Mouse (Mus musculus): ENCODE data around the gene Gper1. TPM values are rescaled to one million over a fixed set of nuclear protein-coding genes. Genes with fewer than 3 reads are reported as not detected.

Gene Gper1
- polyA plus RNA-seq, 1 experiment: not detected

DNA sequence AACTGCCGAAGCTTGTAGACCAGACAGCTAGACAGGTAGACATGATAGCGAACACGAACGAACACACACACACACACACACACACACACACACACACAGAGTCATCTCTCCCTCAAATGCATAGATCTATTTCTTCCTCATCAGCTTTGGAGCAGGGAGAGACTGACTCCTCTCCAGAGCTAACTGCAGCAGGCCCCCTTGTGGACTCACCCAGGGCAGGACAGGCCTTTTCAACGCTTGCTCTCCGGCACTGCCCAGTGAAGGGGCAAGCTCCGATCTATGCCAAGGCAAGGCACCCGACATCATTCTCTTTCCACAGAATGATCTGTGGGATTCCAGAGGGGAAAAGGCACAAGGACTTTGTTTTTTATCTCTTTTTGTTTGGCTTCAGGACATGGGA is 22.3 kb downstream of the Gper1 start:
- no peak for TF ChIP-seq GATA1 (IDR thresholded peaks at IDR 0.05; ENCODE audit: low read length)

DNA sequence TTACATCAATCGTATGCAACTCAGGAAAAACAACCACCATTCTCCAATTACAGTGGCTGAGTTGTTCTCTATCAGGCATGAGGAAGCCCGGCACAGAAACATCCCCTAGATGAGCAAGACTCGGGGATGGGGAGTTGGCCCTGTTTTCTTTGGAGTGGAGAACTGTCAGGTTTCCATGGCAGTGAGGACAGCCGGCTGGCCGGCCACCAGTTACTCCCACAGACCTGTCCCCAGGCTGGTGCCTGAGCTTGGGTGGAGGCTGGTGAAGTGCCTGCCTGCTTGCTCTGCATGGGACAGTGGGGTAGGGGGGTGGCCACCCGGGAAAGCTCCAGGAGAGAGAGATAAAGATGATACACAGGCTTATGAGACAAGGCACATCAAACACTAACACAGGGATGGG is 25.1 kb downstream of the Gper1 start:
- TF ChIP-seq GATA1 (IDR thresholded peaks at IDR 0.05; ENCODE audit: low read length): no peak

DNA sequence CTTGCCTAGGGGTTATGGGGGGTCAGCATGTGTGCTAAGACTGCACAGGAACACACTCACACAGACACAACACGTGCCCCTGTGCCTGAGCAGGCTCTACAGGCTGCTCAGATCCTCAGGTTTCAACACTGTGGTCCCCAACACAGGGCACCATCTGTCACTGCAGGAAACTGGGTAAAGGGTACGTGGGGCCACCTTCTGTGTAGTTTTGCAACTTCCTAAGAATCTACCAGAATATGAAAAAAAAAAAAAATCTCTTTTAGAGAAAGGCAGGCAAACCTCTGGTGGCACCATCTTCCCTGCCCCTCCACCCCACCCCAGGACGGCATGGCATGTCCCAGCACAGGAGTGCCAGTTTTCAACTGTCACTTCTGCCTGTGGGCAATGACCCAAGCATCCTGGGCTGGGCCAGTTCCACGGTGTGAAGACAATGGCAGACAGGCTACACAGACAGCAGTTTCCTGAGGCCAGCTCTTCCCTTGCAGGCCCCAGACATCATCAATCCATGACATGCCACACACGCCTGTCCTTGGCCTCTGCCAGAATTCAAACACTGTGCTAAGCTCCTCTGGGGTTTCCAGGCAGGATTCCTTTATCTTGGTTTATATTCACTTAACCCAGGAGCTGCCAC is 26.3 kb downstream of the Gper1 start:
- TF ChIP-seq GATA1 (IDR thresholded peaks at IDR 0.05; ENCODE audit: low read length): no peak

DNA sequence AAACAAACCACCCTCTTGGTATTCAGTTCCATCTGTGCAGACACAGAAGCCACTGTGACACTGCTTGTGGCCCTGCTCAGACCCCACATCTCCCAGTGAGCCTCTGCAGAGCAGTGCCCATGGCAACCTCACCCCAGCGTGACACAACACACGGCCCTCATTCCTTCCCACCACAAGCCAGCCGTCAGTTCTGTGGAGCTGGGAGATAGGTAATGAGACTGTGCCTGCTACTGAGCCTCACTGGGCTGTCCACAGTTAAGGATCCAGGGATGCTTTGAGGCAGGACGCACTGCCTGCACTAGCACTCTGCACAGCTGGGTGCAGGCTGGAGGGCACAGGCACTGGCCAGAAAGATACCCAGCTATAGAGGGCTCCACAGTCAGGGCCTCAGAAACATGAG is 27.0 kb downstream of the Gper1 start:
- no peak for TF ChIP-seq GATA1 (IDR thresholded peaks at IDR 0.05; ENCODE audit: low read length)

DNA sequence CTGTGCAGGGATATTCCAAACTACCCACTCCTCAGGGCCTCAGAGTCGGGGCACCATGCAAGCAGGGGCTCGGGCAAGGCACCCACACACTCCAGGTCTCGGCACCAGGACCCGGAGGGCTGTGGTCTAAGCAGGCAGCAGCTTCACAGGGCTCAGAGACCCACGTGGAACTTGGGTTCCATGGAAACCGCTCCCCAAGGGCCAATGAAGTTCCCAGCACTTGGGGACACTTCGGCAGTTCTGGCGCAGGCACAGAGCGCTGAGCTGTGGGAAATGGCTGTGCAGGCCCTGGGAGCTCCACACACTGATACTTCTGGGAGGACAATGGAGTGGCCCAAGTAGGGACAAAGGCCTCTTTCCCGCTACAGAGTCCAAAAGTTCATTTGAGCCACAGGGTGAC is 30.1 kb downstream of the Gper1 start:
- TF ChIP-seq GATA1 (IDR thresholded peaks at IDR 0.05; ENCODE audit: low read length): no peak

DNA sequence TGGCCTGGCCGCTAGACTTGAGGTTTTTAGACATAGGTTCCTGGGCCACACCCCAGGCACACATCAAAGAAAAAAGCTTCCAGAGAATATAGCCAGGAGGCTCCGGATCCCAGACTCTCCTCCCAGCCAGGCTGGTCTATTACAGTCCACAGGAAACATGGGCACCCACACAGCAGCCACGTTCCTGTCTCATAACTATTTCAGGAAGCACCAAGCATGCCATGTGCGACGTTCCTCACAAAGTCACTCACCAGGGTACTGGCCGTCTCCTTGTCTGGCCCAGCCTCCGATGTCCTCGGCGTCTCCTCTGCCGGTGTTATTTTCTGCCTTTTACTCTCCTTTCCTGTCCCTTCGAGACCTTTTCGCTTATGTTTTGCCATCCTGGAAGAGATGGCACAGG is 32.2 kb downstream of the Gper1 start:
- no peak for TF ChIP-seq GATA1 (IDR thresholded peaks at IDR 0.05; ENCODE audit: low read length)

DNA sequence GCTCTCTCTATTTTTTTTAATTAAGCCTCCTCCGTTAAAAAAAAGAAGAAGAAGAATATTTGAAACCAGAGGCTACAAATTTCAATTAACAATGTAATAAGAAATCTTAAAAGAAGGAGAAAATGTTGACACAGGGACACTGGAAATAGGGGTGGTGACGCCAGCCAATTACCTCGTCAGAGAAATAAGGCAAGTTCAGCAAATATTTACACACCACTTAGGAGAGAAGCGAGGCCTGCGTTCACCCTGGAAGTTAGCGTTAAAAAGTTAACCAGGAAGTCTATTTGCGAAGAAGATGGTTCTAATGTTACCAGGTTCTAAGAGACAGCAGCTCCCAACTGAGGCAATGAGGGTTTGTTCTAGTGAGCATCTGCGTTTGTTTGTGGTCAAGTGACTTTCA is 34.3 kb downstream of the Gper1 start:
- TF ChIP-seq GATA1 (IDR thresholded peaks at IDR 0.05; ENCODE audit: low read length): no peak

DNA sequence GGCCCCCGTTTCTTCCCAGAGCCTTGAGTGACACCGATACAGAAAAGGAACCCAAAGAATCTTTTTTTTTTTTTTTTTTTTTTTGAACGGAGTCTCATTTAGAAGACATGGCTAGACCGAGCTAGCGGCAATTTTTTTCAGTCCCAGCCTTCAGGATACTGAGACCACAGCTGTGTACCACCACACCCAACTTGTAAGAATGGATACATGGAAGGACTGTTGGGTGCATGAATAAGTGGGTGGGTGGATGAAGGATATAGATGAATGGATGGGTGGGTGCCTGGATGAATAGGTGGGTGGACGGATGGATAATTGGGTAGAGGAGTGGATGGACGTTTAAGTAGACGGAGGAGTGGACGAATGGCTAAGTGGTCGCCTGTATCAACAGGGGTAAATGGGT is 37.0 kb downstream of the Gper1 start:
- TF ChIP-seq GATA1 (IDR thresholded peaks at IDR 0.05; ENCODE audit: low read length): no peak

DNA sequence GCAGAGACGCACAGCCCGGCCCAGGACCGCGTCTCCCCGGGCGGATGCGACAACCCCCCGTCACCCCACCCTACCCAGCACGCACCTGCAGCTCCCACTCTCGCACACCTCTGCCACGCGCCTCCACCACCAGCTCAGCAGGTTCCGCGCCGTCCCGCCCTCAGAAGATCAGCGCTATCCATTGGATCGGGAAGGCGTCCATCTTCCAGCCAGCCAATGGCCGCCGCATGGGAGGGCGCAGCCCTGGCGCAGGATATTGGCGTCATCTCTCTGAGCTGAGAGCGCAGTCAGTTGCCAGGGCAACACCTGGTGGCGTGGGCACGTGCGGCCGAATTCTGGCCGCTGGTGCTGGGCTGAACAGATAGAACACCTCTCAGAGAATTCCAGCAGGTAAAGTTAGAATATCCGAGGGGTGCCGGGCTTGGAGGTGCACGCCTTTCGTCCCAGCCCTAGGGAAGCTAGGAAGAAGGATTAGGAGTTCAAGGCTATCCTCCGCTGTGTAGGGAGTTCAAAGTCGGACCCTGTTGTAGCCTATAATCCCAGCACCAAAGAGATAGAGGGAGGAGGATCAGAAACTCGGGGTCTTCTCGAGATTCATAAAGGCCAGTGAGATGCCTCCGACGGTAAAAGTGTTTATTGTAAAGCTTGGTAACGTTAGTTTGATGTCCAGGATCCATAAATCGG is 37.6 kb downstream of the Gper1 start, which contains the start of gene 3110082I17Rik:
Gene 3110082I17Rik (minus strand): TSS at position 144 of the 684 bp plus-strand sequence.
- no peak for TF ChIP-seq GATA1 (IDR thresholded peaks at IDR 0.05; ENCODE audit: low read length)

DNA sequence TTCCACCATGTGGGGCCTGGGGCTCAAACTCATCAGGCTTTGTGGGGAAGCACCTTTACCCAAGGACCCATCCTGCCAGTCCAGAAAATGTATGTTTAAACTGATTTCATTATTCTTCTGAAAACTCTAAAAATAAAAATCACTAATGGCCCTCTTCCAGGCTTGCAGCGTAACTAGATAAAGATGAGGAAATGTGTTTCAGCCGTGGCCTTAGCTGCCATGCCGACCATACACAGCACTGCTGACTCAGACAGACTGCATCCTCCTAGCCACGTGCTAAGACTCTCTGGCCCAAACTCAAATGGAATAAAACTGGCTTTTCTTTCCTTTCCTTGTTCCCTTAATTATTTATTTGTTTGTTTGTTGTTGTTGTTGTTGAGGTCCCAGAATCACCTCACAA is 41.9 kb downstream of the Gper1 start:
- no peak for TF ChIP-seq GATA1 (IDR thresholded peaks at IDR 0.05; ENCODE audit: low read length)

DNA sequence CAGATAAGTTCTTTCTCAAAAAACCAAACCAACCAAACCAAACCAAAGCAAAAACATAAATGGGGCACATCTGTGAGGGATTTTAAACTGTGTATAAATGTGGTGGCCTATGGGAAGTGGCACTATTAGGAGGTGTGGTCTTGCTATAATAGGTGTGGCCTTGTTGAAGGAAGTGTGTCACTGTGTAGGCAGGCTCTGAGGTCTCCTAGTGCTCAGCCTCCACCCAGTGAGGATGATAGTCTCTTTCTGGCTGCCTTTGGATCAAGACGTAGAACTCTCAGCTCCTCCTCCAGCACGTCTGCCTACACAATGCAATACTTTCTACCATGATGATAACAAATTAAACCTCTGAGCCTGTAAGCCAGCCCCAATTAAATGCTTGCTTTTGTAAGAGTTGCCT is 43.4 kb downstream of the Gper1 start:
- TF ChIP-seq GATA1 (IDR thresholded peaks at IDR 0.05; ENCODE audit: low read length): no peak

DNA sequence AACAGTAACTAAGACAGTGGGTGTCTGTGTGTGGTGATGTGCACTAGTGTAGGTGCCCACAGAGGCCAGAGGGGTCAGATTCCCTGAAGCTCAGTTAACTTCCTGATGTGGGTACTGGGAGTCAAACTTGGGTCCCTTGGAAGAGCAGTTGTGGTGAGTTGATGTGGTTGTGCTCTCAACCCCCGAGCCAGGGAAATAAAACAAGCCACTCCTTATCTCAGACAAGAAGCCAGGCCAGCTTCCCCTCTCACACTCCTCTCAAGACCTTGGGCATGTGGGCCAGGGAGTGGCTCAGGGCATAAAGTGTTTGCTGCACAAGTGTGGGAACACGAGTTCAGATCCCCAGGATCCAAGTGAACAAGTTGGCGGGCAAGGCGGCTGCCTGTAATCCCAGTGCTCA is 43.9 kb downstream of the Gper1 start:
- TF ChIP-seq GATA1 (IDR thresholded peaks at IDR 0.05; ENCODE audit: low read length): no peak

DNA sequence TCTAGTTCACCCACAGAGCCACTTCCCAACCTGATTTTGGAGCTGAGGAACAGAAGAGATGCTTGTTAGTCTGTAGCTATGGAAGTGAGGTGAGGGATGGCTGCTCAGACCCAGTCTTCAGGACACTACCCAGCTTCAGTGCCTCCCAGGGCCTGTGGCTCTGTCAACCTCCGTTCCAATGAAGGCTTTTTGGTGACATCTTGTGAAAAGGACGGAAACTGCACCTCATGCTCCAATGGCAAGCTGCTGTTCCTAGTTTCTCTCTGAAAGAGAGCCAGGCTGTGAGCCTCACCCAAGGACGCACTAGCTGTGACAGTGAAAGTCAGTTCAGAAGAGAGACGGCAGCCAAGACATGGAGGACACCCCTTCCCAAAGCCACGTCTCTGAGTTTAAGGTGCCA is 45.0 kb downstream of the Gper1 start:
- TF ChIP-seq GATA1 (IDR thresholded peaks at IDR 0.05; ENCODE audit: low read length): no peak

DNA sequence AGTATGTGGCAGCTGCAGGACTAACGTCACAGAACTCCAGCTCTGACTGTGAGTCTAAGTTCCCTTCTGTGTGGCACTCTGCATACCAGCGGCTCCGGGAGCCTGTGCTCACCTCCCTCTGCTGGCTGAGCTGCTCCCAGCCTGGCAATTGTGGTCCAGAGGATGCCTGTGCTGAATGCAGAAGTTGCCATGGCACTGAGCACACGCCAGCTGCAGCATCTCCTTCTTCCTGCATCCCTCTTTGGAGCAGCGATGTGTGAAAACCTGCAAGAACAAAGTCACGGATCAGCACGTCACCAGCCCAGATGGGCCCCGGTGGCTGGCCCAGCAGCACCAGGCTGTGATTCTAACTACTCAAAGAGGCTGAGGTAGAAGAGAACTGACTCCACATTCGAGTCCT is 51.8 kb downstream of the Gper1 start:
- TF ChIP-seq GATA1 (IDR thresholded peaks at IDR 0.05; ENCODE audit: low read length): no peak

Other genes starting within 250 kb of the Gper1 start
- gene Sun1, start 222.5 kb upstream of the Gper1 start, polyA plus RNA-seq (2012): 14.2 and 19.4 TPM in 2 replicates
- gene Get4, start 170.8 kb upstream of the Gper1 start, polyA plus RNA-seq (2012): 84.1 and 121 TPM in 2 replicates
- 0.03 and 0.06 TPM in 2 replicates for gene Adap1, start 97.5 kb upstream of the Gper1 start, polyA plus RNA-seq (2012)
- gene Cox19, start 71.7 kb upstream of the Gper1 start, polyA plus RNA-seq (2012): 57.2 and 76.6 TPM in 2 replicates
- gene Cyp2w1, start 70.5 kb upstream of the Gper1 start, polyA plus RNA-seq (2012): not detected in 2 replicates
- gene Gpr146, start 45.5 kb upstream of the Gper1 start, polyA plus RNA-seq (2012): 15.4 and 15.9 TPM in 2 replicates
- gene C130050O18Rik, start 17.9 kb upstream of the Gper1 start, polyA plus RNA-seq (2012): 0.04 and 0.05 TPM in 2 replicates
- gene 3110082I17Rik, start 37.4 kb downstream of the Gper1 start, polyA plus RNA-seq (2012): 58.6 and 79.0 TPM in 2 replicates
- 2.8 and 3.1 TPM in 2 replicates for gene Zfand2a, start 61.4 kb downstream of the Gper1 start, polyA plus RNA-seq (2012)
- not detected in 2 replicates for gene Uncx, start 120.3 kb downstream of the Gper1 start, polyA plus RNA-seq (2012)

All from G1E-ER4 (cell line).